ENCODE assay signal across 8 mouse cellular contexts in the genomic region with DNA sequence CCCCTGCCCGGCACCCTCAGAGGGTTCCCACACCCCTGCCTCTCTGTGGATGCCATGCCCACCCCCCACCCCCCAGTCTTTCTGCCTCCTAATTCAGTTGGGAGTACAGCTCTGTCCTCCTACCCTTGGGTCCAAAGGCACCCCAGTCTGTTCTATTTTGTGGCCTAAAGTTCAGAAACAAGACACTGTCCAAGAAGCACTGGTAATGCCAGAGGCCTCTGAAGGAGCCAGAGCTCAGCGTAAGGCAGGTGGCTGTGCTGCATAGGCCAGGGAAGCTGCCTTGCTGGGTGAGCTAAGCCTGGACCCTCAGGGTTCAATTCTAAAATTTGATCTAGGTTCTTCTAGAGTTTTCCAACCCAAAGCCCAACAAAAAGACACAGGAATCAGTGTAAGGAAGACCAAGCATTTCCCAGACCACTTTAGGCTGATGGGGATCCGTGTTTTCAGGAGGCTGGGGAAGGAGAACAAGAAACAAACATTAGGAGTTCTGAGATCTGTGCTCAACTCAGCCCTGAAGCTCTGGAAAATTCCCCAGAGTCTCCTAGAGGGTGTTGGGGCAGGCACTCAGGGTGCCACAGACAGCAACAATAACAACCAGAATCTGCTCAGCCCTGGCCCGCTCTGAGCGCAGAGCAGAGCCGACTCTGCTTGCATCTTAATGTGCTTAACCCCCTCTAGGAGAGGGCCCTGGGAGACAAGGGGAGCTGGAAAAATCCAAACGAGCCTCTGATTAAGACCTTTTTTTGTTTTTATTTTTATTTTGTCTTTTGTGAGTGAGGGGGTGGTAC.
DNase-seq lines count a peak whose midpoint lies in the region; ATAC-seq and TF ChIP-seq lines count a peak whose summit lies in the region.

No protein-coding gene starts in this region.

- peaks cover 66% of the 10 kb centered on the region for H3K27me3 ChIP-seq in liver, embryonic 12.5 days (replicated peaks)
- H3K27me3 ChIP-seq in embryonic facial prominence, embryonic 15.5 days, result no peaks in the 10 kb centered on the region
- H3K27me3 ChIP-seq in kidney, adult 2 months (replicated peaks; ENCODE audit: control insufficient read depth, insufficient read depth, low read length), result no peaks in the 10 kb centered on the region
- H3K27me3 ChIP-seq in neural tube, embryonic 13.5 days, result no peaks in the 10 kb centered on the region

- 60% methylated on average over 7 of the region's 7 CpGs for WGBS in liver, embryonic 12.5 days (ENCODE audit: insufficient replicate concordance)
- WGBS in embryonic facial prominence, embryonic 15.5 days, result 23% methylated on average over 7 of the region's 7 CpGs
- 37% methylated on average over 7 of the region's 7 CpGs for WGBS in kidney, adult 2 months
- 8% methylated on average over 7 of the region's 7 CpGs for WGBS in neural tube, embryonic 13.5 days

- TF ChIP-seq CTCF in kidney, adult 2 months (conservative IDR thresholded peaks at IDR 0.05; ENCODE audit: insufficient read depth, insufficient read length, low read depth, low read length), result no peak

- no peak overlapping the region for H3K4me2 ChIP-seq in liver, embryonic 12.5 days
- H3K4me2 ChIP-seq in embryonic facial prominence, embryonic 15.5 days (replicated peaks), result 0 out of 2 replicates have a peak overlapping the region, but pooled peaks have one; percentile 8
- no peak overlapping the region for H3K4me2 ChIP-seq in neural tube, embryonic 13.5 days

- no peaks in the 10 kb centered on the region for H3K36me3 ChIP-seq in liver, embryonic 12.5 days
- H3K36me3 ChIP-seq in embryonic facial prominence, embryonic 15.5 days, result no peaks in the 10 kb centered on the region
- H3K36me3 ChIP-seq in kidney, adult 2 months (ENCODE audit: control insufficient read depth, insufficient read depth, low read length), result no peaks in the 10 kb centered on the region
- no peaks in the 10 kb centered on the region for H3K36me3 ChIP-seq in neural tube, embryonic 13.5 days

- H3K27ac ChIP-seq in liver, embryonic 12.5 days, result peak overlapping the region; percentile 59
- H3K27ac ChIP-seq in embryonic facial prominence, embryonic 15.5 days (replicated peaks), result peak overlapping the region; percentile 99
- H3K27ac ChIP-seq in kidney, adult 2 months (ENCODE audit: insufficient read depth, low read depth, low read length), result peak overlapping the region; percentile 81
- H3K27ac ChIP-seq in neural tube, embryonic 13.5 days (replicated peaks), result peak overlapping the region; percentile 100

- no peak overlapping the region for H3K9ac ChIP-seq in liver, embryonic 12.5 days
- no peak overlapping the region for H3K9ac ChIP-seq in embryonic facial prominence, embryonic 15.5 days
- peak overlapping the region; percentile 67 for H3K9ac ChIP-seq in neural tube, embryonic 13.5 days

- H3K9me3 ChIP-seq in liver, embryonic 12.5 days (replicated peaks), result no peaks in the 10 kb centered on the region
- no peaks in the 10 kb centered on the region for H3K9me3 ChIP-seq in embryonic facial prominence, embryonic 15.5 days (replicated peaks)
- no peaks in the 10 kb centered on the region for H3K9me3 ChIP-seq in neural tube, embryonic 13.5 days

- TF ChIP-seq POLR2A in kidney, adult 2 months (IDR thresholded peaks at IDR 0.05; ENCODE audit: low read depth, low read length), result no peak

- no peak for DNase-seq in liver
- peak; percentile 73 for DNase-seq in kidney, adult 2 months
- DNase-seq in left cerebral cortex, adult 8-10 months (ENCODE audit: low spot score in 2 of 2), result no peak
- no peak for DNase-seq in adrenal gland, postnatal 25 days
- DNase-seq in urinary bladder, postnatal 14 days (ENCODE audit: low spot score), result no peak

- ATAC-seq in liver, embryonic 12.5 days, result no peak
- ATAC-seq in embryonic facial prominence, embryonic 15.5 days (ENCODE audit: insufficient number of reproducible peaks, low FRiP score, low TSS enrichment, low read depth), result no peak
- ATAC-seq in neural tube, embryonic 13.5 days (ENCODE audit: low read depth), result no peak

- peaks cover 64% of the 10 kb centered on the region for H3K4me1 ChIP-seq in liver, embryonic 12.5 days
- peaks cover 81% of the 10 kb centered on the region for H3K4me1 ChIP-seq in embryonic facial prominence, embryonic 15.5 days
- peaks cover 62% of the 10 kb centered on the region for H3K4me1 ChIP-seq in kidney, adult 2 months (ENCODE audit: control insufficient read depth, insufficient read depth, low read length)
- H3K4me1 ChIP-seq in neural tube, embryonic 13.5 days (replicated peaks), result peaks cover 87% of the 10 kb centered on the region

- H3K4me3 ChIP-seq in liver, embryonic 12.5 days, result no peak overlapping the region
- H3K4me3 ChIP-seq in embryonic facial prominence, embryonic 15.5 days (replicated peaks), result no peak overlapping the region
- H3K4me3 ChIP-seq in kidney, adult 2 months (ENCODE audit: insufficient read depth, low read depth, low read length), result no peak overlapping the region
- H3K4me3 ChIP-seq in neural tube, embryonic 13.5 days, result no peak overlapping the region
